ENCODE assay signal across 32 mouse cellular contexts in the genomic region with DNA sequence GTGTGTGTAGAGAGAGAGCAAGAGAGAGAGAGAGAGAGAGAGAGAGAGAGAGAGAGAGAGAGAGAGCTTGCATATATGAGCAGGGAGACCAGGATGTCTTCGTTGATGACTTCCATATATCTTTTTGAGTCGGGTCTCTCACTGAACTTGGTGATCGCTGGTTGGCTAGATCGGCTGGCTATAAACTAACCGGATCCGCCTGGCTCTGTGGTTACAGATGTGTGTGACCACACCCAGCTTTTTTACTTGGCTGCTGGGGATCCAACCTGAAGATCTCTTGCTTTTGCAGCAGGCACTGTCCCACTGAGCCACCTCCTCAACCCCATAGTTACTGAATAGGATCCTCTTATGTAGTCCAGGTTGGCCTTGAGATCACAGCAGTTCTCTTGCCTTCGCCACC.
"Had no signal": no experiment of that assay in that cellular context is flagged by ENCODE, and none has a peak within 500 bp of the region (broad histone marks: within the 10 kb centered on the region; RNA-seq: fewer than 3 reads in every experiment).

No protein-coding gene starts in this region.

- H3K9me3 ChIP-seq: limb, embryonic 10.5 days; limb, embryonic 12.5 days; limb, embryonic 13.5 days; limb, embryonic 15.5 days; liver, embryonic 12.5 days; liver, embryonic 13.5 days; liver, embryonic 15.5 days; lung, embryonic 15.5 days; midbrain, embryonic 10.5 days; midbrain, embryonic 12.5 days; midbrain, embryonic 13.5 days; midbrain, embryonic 15.5 days; neural tube, embryonic 12.5 days had no signal

- ATAC-seq: liver, embryonic 12.5 days; liver, postnatal 0 days; lung, postnatal 0 days; midbrain, embryonic 13.5 days; midbrain, embryonic 15.5 days; midbrain, embryonic 16.5 days had no signal

- H3K27ac ChIP-seq: limb, embryonic 10.5 days; limb, embryonic 12.5 days; limb, embryonic 13.5 days; limb, embryonic 15.5 days; liver, embryonic 12.5 days; liver, embryonic 13.5 days; liver, embryonic 14.5 days; liver, embryonic 15.5 days; lung, embryonic 15.5 days; macrophage; midbrain, embryonic 10.5 days; midbrain, embryonic 12.5 days; midbrain, embryonic 13.5 days; midbrain, embryonic 15.5 days; neural tube, embryonic 12.5 days had no signal

- H3K4me2 ChIP-seq: limb, embryonic 12.5 days; limb, embryonic 13.5 days; limb, embryonic 15.5 days; liver, embryonic 11.5 days; liver, embryonic 12.5 days; liver, embryonic 13.5 days; liver, embryonic 15.5 days; lung, embryonic 14.5 days; lung, embryonic 15.5 days; midbrain, embryonic 11.5 days; midbrain, embryonic 12.5 days; midbrain, embryonic 13.5 days; midbrain, embryonic 15.5 days; neural tube, embryonic 12.5 days had no signal

- H3K36me3 ChIP-seq: limb, embryonic 10.5 days; limb, embryonic 12.5 days; limb, embryonic 13.5 days; limb, embryonic 15.5 days; liver, embryonic 12.5 days; liver, embryonic 13.5 days; liver, embryonic 15.5 days; lung, embryonic 15.5 days; midbrain, embryonic 10.5 days; midbrain, embryonic 12.5 days; midbrain, embryonic 13.5 days; midbrain, embryonic 15.5 days; neural tube, embryonic 12.5 days had no signal

- H3K4me3 ChIP-seq: limb, embryonic 10.5 days; limb, embryonic 12.5 days; limb, embryonic 13.5 days; limb, embryonic 15.5 days; liver, embryonic 12.5 days; liver, embryonic 13.5 days; liver, embryonic 15.5 days; lung, embryonic 15.5 days; megakaryocyte, embryonic 14.5 days; midbrain, embryonic 10.5 days; midbrain, embryonic 12.5 days; midbrain, embryonic 13.5 days; midbrain, embryonic 15.5 days; myocyte; neural tube, embryonic 12.5 days had no signal

- H3K27me3 ChIP-seq: limb, embryonic 12.5 days; limb, embryonic 13.5 days; limb, embryonic 15.5 days; liver, embryonic 12.5 days; liver, embryonic 13.5 days; liver, embryonic 15.5 days; lung, embryonic 15.5 days; megakaryocyte, embryonic 14.5 days; midbrain, embryonic 12.5 days; midbrain, embryonic 13.5 days; midbrain, embryonic 15.5 days; neural tube, embryonic 12.5 days had no signal

- H3K9ac ChIP-seq: limb, embryonic 12.5 days; limb, embryonic 13.5 days; limb, embryonic 15.5 days; liver, embryonic 12.5 days; liver, embryonic 13.5 days; liver, embryonic 14.5 days; liver, embryonic 15.5 days; liver, postnatal 0 days; lung, embryonic 14.5 days; lung, embryonic 15.5 days; midbrain, embryonic 12.5 days; midbrain, embryonic 13.5 days; midbrain, embryonic 15.5 days; neural tube, embryonic 12.5 days had no signal

- H3K4me1 ChIP-seq: limb, embryonic 10.5 days; limb, embryonic 12.5 days; limb, embryonic 13.5 days; limb, embryonic 15.5 days; liver, embryonic 15.5 days; lung, embryonic 15.5 days; midbrain, embryonic 15.5 days; neural tube, embryonic 12.5 days had no signal

- DNase-seq: left cerebral cortex, postnatal 4 days; liver; liver, embryonic 13.5 days; liver, postnatal 0 days; lung, adult 18-20 months; lung, adult 2 months; lung, embryonic 14.5 days; lung, postnatal 10 days; lung, postnatal 14 days; lung, postnatal 36 days; lung, postnatal 4 days; midbrain, embryonic 14.5 days had no signal
